Comparison of ENCODE assay signal across 13 mouse cellular contexts in the genomic region with DNA sequence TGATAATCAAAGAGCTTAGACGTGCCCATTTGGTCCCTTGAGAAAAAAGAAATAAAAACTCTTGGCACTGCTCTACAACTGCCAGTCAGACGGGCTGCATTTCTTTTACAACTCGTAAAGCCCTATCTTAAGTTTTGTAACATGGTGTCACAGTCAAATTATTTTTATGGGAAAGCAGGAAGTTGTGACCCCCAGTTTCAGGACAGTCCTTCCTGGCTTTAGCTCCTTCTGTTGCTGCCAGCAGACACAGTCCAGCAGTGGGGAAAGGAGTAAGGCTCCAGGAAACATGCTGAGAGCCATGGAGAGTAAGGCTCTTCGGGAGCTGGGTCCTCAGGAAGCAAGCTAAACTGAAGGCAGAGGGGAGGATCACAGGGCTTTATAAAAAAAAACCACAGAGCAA. TPM values are rescaled to one million over a fixed set of nuclear protein-coding genes. Genes with fewer than 3 reads are reported as not detected.
DNase-seq lines count a peak whose midpoint lies in the region; ATAC-seq and TF ChIP-seq lines count a peak whose summit lies in the region.
"Had no signal": no experiment of that assay in that cellular context is flagged by ENCODE, and none has a peak within 500 bp of the region (broad histone marks: within the 10 kb centered on the region; RNA-seq: fewer than 3 reads in every experiment).

No protein-coding gene starts in this region.

- H3K36me3 ChIP-seq in hindbrain, embryonic 13.5 days, result peaks cover 77% of the 10 kb centered on the region
- peaks cover 99% of the 10 kb centered on the region for H3K36me3 ChIP-seq in hindbrain, embryonic 10.5 days
- H3K36me3 ChIP-seq in midbrain, embryonic 16.5 days (ENCODE audit: control insufficient read depth, insufficient read depth, low read length), result peaks cover 21% of the 10 kb centered on the region
- peaks cover 81% of the 10 kb centered on the region for H3K36me3 ChIP-seq in midbrain, embryonic 14.5 days (ENCODE audit: control insufficient read depth, insufficient read depth, low read length)
- no peaks in the 10 kb centered on the region; the same call in 1 of the 2 replicates for H3K36me3 ChIP-seq in kidney, postnatal 0 days (ENCODE audit: insufficient read depth, low read length)
- H3K36me3 ChIP-seq in stomach, postnatal 0 days (ENCODE audit: control insufficient read depth, insufficient read depth, low read length), result peaks cover 5% of the 10 kb centered on the region

- no peaks in the 10 kb centered on the region for H3K27me3 ChIP-seq in hindbrain, embryonic 13.5 days
- no peaks in the 10 kb centered on the region for H3K27me3 ChIP-seq in hindbrain, embryonic 10.5 days (ENCODE audit: insufficient read depth, poor library complexity, severe bottlenecking)
- H3K27me3 ChIP-seq in midbrain, embryonic 16.5 days (ENCODE audit: control insufficient read depth, insufficient read depth, low read depth, low read length), result no peaks in the 10 kb centered on the region
- H3K27me3 ChIP-seq in midbrain, embryonic 14.5 days (ENCODE audit: control insufficient read depth, insufficient read depth, low read length), result no peaks in the 10 kb centered on the region
- H3K27me3 ChIP-seq in kidney, postnatal 0 days (ENCODE audit: insufficient read depth, low read length), result no peaks in the 10 kb centered on the region
- no peaks in the 10 kb centered on the region for H3K27me3 ChIP-seq in stomach, postnatal 0 days (ENCODE audit: control insufficient read depth, insufficient read depth, low read length)
- H3K27me3 ChIP-seq: liver, embryonic 13.5 days had no signal

- H3K9ac ChIP-seq in hindbrain, embryonic 13.5 days, result no peak overlapping the region
- H3K9ac ChIP-seq in midbrain, embryonic 16.5 days (ENCODE audit: low read depth, low read length), result no peak overlapping the region
- H3K9ac ChIP-seq in midbrain, embryonic 14.5 days (replicated peaks; ENCODE audit: low read length), result no peak overlapping the region
- H3K9ac ChIP-seq in kidney, postnatal 0 days (ENCODE audit: low read depth, low read length), result no peak overlapping the region
- H3K9ac ChIP-seq in stomach, postnatal 0 days (ENCODE audit: low read length), result no peak overlapping the region
- H3K9ac ChIP-seq: liver, embryonic 13.5 days had no signal

- no peak for TF ChIP-seq EP300 in stomach, postnatal 0 days (optimal IDR thresholded peaks at IDR 0.05)

- no peaks in the 10 kb centered on the region for H3K9me3 ChIP-seq in hindbrain, embryonic 13.5 days
- no peaks in the 10 kb centered on the region for H3K9me3 ChIP-seq in hindbrain, embryonic 10.5 days
- H3K9me3 ChIP-seq in midbrain, embryonic 16.5 days (replicated peaks; ENCODE audit: control insufficient read depth, low read length, poor library complexity, severe bottlenecking), result no peaks in the 10 kb centered on the region
- H3K9me3 ChIP-seq in midbrain, embryonic 14.5 days (ENCODE audit: control insufficient read depth, low read length), result no peaks in the 10 kb centered on the region
- no peaks in the 10 kb centered on the region for H3K9me3 ChIP-seq in kidney, postnatal 0 days (replicated peaks; ENCODE audit: low read length)
- no peaks in the 10 kb centered on the region for H3K9me3 ChIP-seq in stomach, postnatal 0 days (ENCODE audit: control insufficient read depth, low read length)
- H3K9me3 ChIP-seq: liver, embryonic 13.5 days had no signal

- peaks cover 34% of the 10 kb centered on the region for H3K4me1 ChIP-seq in hindbrain, embryonic 13.5 days (replicated peaks)
- H3K4me1 ChIP-seq in hindbrain, embryonic 10.5 days (replicated peaks), result peaks cover 26% of the 10 kb centered on the region
- peaks cover 5% of the 10 kb centered on the region for H3K4me1 ChIP-seq in midbrain, embryonic 16.5 days (ENCODE audit: control insufficient read depth, insufficient read depth, low read length)
- peaks cover 19% of the 10 kb centered on the region for H3K4me1 ChIP-seq in midbrain, embryonic 14.5 days (ENCODE audit: control insufficient read depth, insufficient read depth, low read length)
- H3K4me1 ChIP-seq in kidney, postnatal 0 days (replicated peaks; ENCODE audit: insufficient read depth, low read length), result peaks cover 21% of the 10 kb centered on the region
- 0 out of 2 replicates have a peak, but pooled peaks cover 7% of the 10 kb centered on the region for H3K4me1 ChIP-seq in stomach, postnatal 0 days (replicated peaks; ENCODE audit: control insufficient read depth, insufficient read depth)

- no peak for DNase-seq in hindbrain, embryonic 10.5 days (ENCODE audit: low spot score)
- DNase-seq in midbrain, embryonic 14.5 days, result no peak
- DNase-seq in kidney, postnatal 0 days (ENCODE audit: low spot score), result peak; percentile 76
- DNase-seq in stomach, postnatal 0 days (ENCODE audit: low spot score), result no peak
- DNase-seq in frontal cortex, postnatal 14 days (ENCODE audit: low spot score in 2 of 2), result no peak
- DNase-seq in thymus, postnatal 25 days, result no peak
- DNase-seq: liver, embryonic 13.5 days; right cerebral cortex, postnatal 14 days; thymus, adult 2 months had no signal

- 72% methylated on average over 4 of the region's 4 CpGs for WGBS in hindbrain, embryonic 13.5 days
- 83% methylated on average over 4 of the region's 4 CpGs for WGBS in hindbrain, embryonic 10.5 days
- WGBS in midbrain, embryonic 16.5 days, result 78% methylated on average over 4 of the region's 4 CpGs
- WGBS in midbrain, embryonic 14.5 days, result 79% methylated on average over 4 of the region's 4 CpGs
- 39% methylated on average over 4 of the region's 4 CpGs for WGBS in kidney, postnatal 0 days
- 53% methylated on average over 4 of the region's 4 CpGs for WGBS in stomach, postnatal 0 days

- ATAC-seq in hindbrain, embryonic 13.5 days (ENCODE audit: low FRiP score), result no peak
- no peak for ATAC-seq in midbrain, embryonic 16.5 days
- no peak for ATAC-seq in midbrain, embryonic 14.5 days (ENCODE audit: low FRiP score, low TSS enrichment)
- ATAC-seq in kidney, postnatal 0 days (replicated peaks; ENCODE audit: low FRiP score, low read depth), result no peak
- ATAC-seq in stomach, postnatal 0 days (ENCODE audit: low FRiP score, low TSS enrichment), result no peak

- no peak for TF ChIP-seq CTCF in kidney, postnatal 0 days (IDR thresholded peaks at IDR 0.05; ENCODE audit: low read depth)
- TF ChIP-seq CTCF in stomach, postnatal 0 days (IDR thresholded peaks at IDR 0.05; ENCODE audit: low read depth), result no peak

- H3K4me2 ChIP-seq in hindbrain, embryonic 13.5 days, result no peak overlapping the region
- no peak overlapping the region for H3K4me2 ChIP-seq in midbrain, embryonic 16.5 days (ENCODE audit: low read length)
- no peak overlapping the region for H3K4me2 ChIP-seq in midbrain, embryonic 14.5 days (ENCODE audit: low read length)
- no peak overlapping the region for H3K4me2 ChIP-seq in kidney, postnatal 0 days (ENCODE audit: low read length)
- no peak overlapping the region for H3K4me2 ChIP-seq in stomach, postnatal 0 days (replicated peaks; ENCODE audit: low read depth)
- H3K4me2 ChIP-seq: liver, embryonic 13.5 days had no signal

- H3K27ac ChIP-seq in hindbrain, embryonic 13.5 days, result peak overlapping the region; percentile 52; the same call in 1 of the 2 replicates
- no peak overlapping the region for H3K27ac ChIP-seq in hindbrain, embryonic 10.5 days
- peak overlapping the region; percentile 21; the same call in 1 of the 2 replicates for H3K27ac ChIP-seq in midbrain, embryonic 16.5 days (ENCODE audit: low read length)
- no peak overlapping the region for H3K27ac ChIP-seq in midbrain, embryonic 14.5 days (replicated peaks; ENCODE audit: low read depth, low read length)
- H3K27ac ChIP-seq in kidney, postnatal 0 days, result peak overlapping the region; percentile 68
- 0 out of 2 replicates have a peak overlapping the region, but pooled peaks have one; percentile 40 for H3K27ac ChIP-seq in stomach, postnatal 0 days (replicated peaks)
- H3K27ac ChIP-seq: liver, embryonic 13.5 days had no signal

- H3K4me3 ChIP-seq in hindbrain, embryonic 13.5 days, result no peak overlapping the region
- no peak overlapping the region for H3K4me3 ChIP-seq in hindbrain, embryonic 10.5 days
- H3K4me3 ChIP-seq in midbrain, embryonic 16.5 days (ENCODE audit: low read depth, low read length), result no peak overlapping the region
- no peak overlapping the region for H3K4me3 ChIP-seq in midbrain, embryonic 14.5 days (replicated peaks; ENCODE audit: low read depth, low read length)
- no peak overlapping the region for H3K4me3 ChIP-seq in kidney, postnatal 0 days (replicated peaks; ENCODE audit: low read depth, low read length)
- H3K4me3 ChIP-seq in stomach, postnatal 0 days (ENCODE audit: low read depth, low read length), result no peak overlapping the region
- H3K4me3 ChIP-seq: liver, embryonic 13.5 days; myocyte had no signal

RNA-seq across cellular contexts. Expression of a gene that starts 17.5 kb away (rescaled TPM):
- 34.8 and 36.8 TPM in 2 replicates for polyA plus RNA-seq in hindbrain, embryonic 13.5 days (2015; fragmentation: Nextera tagmentation; extraction: Ambion mirVana)
- 56.5 and 65.2 TPM in 2 replicates for polyA plus RNA-seq in hindbrain, embryonic 10.5 days (2016; fragmentation: Nextera tagmentation; extraction: Ambion mirVana)
- 38.6 and 39.3 TPM in 2 replicates for polyA plus RNA-seq in midbrain, embryonic 16.5 days (2015; fragmentation: Nextera tagmentation; extraction: Ambion mirVana)
- polyA plus RNA-seq in midbrain, embryonic 14.5 days (2014; fragmentation: Nextera tagmentation; extraction: Ambion mirVana), result 35.7 and 46.0 TPM in 2 replicates
- polyA plus RNA-seq in kidney, postnatal 0 days (2015; fragmentation: Nextera tagmentation; extraction: Ambion mirVana), result 5.0 and 5.6 TPM in 2 replicates
- 6.2 and 7.1 TPM in 2 replicates for polyA plus RNA-seq in stomach, postnatal 0 days (2015; fragmentation: Nextera tagmentation; extraction: Ambion mirVana)

RNA-seq across cellular contexts. Expression of a gene that starts 23.2 kb away (rescaled TPM):
- polyA plus RNA-seq in hindbrain, embryonic 13.5 days (2015; fragmentation: Nextera tagmentation; extraction: Ambion mirVana), result 0.47 and 0.78 TPM in 2 replicates
- 0.24 and 0.35 TPM in 2 replicates for polyA plus RNA-seq in hindbrain, embryonic 10.5 days (2016; fragmentation: Nextera tagmentation; extraction: Ambion mirVana)
- 0.69 and 0.71 TPM in 2 replicates for polyA plus RNA-seq in midbrain, embryonic 16.5 days (2015; fragmentation: Nextera tagmentation; extraction: Ambion mirVana)
- 1.00 and 1.1 TPM in 2 replicates for polyA plus RNA-seq in midbrain, embryonic 14.5 days (2014; fragmentation: Nextera tagmentation; extraction: Ambion mirVana)
- 0.56 and 0.74 TPM in 2 replicates for polyA plus RNA-seq in kidney, postnatal 0 days (2015; fragmentation: Nextera tagmentation; extraction: Ambion mirVana)
- 0.71 and 0.84 TPM in 2 replicates for polyA plus RNA-seq in stomach, postnatal 0 days (2015; fragmentation: Nextera tagmentation; extraction: Ambion mirVana)

RNA-seq across cellular contexts. Expression of a gene that starts 56.1 kb away (rescaled TPM):
- not detected in 2 replicates for polyA plus RNA-seq in hindbrain, embryonic 13.5 days (2015; fragmentation: Nextera tagmentation; extraction: Ambion mirVana)
- not detected in 2 replicates for polyA plus RNA-seq in hindbrain, embryonic 10.5 days (2016; fragmentation: Nextera tagmentation; extraction: Ambion mirVana)
- not detected in 2 replicates for polyA plus RNA-seq in midbrain, embryonic 16.5 days (2015; fragmentation: Nextera tagmentation; extraction: Ambion mirVana)
- not detected in 2 replicates for polyA plus RNA-seq in midbrain, embryonic 14.5 days (2014; fragmentation: Nextera tagmentation; extraction: Ambion mirVana)
- polyA plus RNA-seq in kidney, postnatal 0 days (2015; fragmentation: Nextera tagmentation; extraction: Ambion mirVana), result not detected in 2 replicates
- not detected in 2 replicates for polyA plus RNA-seq in stomach, postnatal 0 days (2015; fragmentation: Nextera tagmentation; extraction: Ambion mirVana)
- polyA plus RNA-seq: heart, embryonic 14.5 days; liver, embryonic 13.5 days had no signal

Comparison
In these comparisons a context has a peak if more than half of its experiments do, and no peak if none do; other contexts are left out.
1. H3K27ac ChIP-seq: peak in hindbrain, embryonic 13.5 days (single experiment), midbrain, embryonic 16.5 days (single experiment), kidney, postnatal 0 days (single experiment) and stomach, postnatal 0 days (single experiment); none in hindbrain, embryonic 10.5 days (single experiment) and midbrain, embryonic 14.5 days (single experiment).